Mouse (Mus musculus): ENCODE measurements around the gene Cep97.

DNA sequence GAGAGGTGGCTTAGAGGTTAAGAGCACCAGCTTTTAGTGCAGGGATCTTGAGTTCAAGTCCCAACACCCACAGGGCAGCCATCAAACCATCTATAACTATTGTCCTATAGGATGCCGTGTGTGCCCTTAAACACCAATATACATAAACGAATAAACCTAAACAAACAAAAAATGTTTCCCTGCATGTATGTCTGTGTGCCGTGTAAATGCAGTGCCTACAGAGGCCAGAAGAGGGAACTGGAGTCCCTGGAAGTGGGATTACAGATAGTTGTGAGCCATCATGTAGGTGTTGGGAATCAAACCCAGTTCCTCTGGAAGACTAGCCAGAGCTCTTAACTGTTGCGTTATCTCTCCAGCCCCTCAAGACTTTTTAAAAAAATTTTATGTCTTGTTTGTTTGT lies 6.1 kb upstream of the Cep97 start:
- no peak for TF ChIP-seq GATA1 (IDR thresholded peaks at IDR 0.05; ENCODE audit: borderline replicate concordance, low read length)
- TF ChIP-seq FLI1 (IDR thresholded peaks at IDR 0.05; ENCODE audit: low read length): no peak
